Mouse (Mus musculus) heart, adult 2 months (tissue): ENCODE results near the gene Myo19.

Experiments used
- CTCF ChIP-seq: fragments of 200-600 bp; IDR thresholded peaks from 2 replicates; pipeline ENCODE4 v1.8.1; 2022; ENCODE audit warnings: antibody characterized with exemption, mild to moderate bottlenecking, moderate library complexity
- EP300 ChIP-seq: fragments of 200-500 bp; IDR thresholded peaks from 2 replicates; pipeline ENCODE4 v1.6.1; 2011; ENCODE audit warnings: low read depth, low read length, control low read depth; ENCODE audit not compliant: insufficient read depth

DNA sequence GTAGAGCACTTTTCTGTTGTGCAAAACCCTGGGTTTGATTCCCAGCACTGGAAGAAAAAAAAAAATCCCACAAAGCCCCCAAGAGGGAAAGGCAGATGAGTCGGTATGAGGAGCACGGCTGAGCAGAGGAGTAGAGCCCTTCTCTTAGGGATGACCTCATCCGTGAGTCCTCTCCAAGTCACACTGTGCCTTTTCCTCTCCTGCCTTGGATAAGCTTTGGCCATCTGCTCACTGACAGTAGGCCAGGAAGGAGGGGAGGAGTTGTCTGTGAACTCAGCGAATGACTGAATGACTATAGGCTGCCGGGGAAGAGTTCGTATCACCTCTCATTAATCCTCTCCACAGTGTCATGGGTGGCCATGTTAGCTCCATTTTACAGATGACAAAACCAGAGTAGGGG lies 80.8 kb downstream of the Myo19 start:
- TF ChIP-seq CTCF, result no peak
- no peak for TF ChIP-seq EP300
